In the genomic region with DNA sequence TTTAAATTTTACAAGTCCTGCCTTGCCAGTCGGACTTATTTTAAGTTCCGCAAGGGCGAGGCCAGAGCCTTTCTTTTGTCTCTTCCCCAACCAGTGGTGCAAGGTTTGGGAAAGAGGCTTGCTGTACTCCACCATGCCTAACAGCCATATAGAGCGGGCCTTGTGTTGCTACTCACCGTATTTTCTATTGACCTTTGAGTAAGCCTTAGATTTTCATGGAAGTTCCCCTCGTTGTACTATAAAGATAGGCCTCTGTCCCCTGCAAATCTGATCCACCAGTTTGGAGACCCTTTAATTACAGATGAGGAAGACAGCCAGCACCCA, we compare ENCODE assay signal across 8 mouse cellular contexts. TPM values are rescaled to one million over a fixed set of nuclear protein-coding genes. Genes with fewer than 3 reads are reported as not detected.
DNase-seq lines count a peak whose midpoint lies in the region; ATAC-seq lines count a peak whose summit lies in the region.

No protein-coding gene starts in this region.

- peaks cover 20% of the 10 kb centered on the region for H3K36me3 ChIP-seq in heart, embryonic 14.5 days (ENCODE audit: control insufficient read depth, insufficient read depth, low read length)
- peaks cover 6% of the 10 kb centered on the region; the same call in 1 of the 2 replicates for H3K36me3 ChIP-seq in stomach, embryonic 16.5 days (ENCODE audit: control insufficient read depth, insufficient read depth, low read length)

- peaks cover 3 to 23% of the 10 kb centered on the region in 2 experiments for H3K4me1 ChIP-seq in heart, embryonic 14.5 days (ENCODE audit: control insufficient read depth in 2 of 2, insufficient read depth in 2 of 2, low read length in 2 of 2)
- peaks cover 12% of the 10 kb centered on the region; the same call in 1 of the 2 replicates for H3K4me1 ChIP-seq in stomach, embryonic 16.5 days (ENCODE audit: control insufficient read depth, insufficient read depth, low read length)

- no peaks in the 10 kb centered on the region for H3K27me3 ChIP-seq in heart, embryonic 14.5 days (ENCODE audit: control insufficient read depth, insufficient read depth, low read length)
- H3K27me3 ChIP-seq in stomach, embryonic 16.5 days (ENCODE audit: control insufficient read depth, insufficient read depth, low read length) = no peaks in the 10 kb centered on the region

- DNase-seq in heart, adult 11 months = peak; percentile 92
- no peak for DNase-seq in heart, adult 8-10 months (ENCODE audit: low spot score)
- DNase-seq in cerebellum, postnatal 14 days = peak; percentile 40 to 57
- peak; percentile 47 for DNase-seq in kidney, postnatal 14 days
- peak; percentile 38 for DNase-seq in mesoderm, embryonic 11.5 days (ENCODE audit: low read depth, low spot score)

- H3K27ac ChIP-seq in heart, embryonic 14.5 days (replicated peaks in 1 of 2; ENCODE audit: control insufficient read depth in 1 of 2, insufficient read depth in 1 of 2, low read depth in 2 of 2, low read length in 2 of 2) = peak overlapping the region; percentile 99
- peak overlapping the region; percentile 100 for H3K27ac ChIP-seq in stomach, embryonic 16.5 days (ENCODE audit: low read length)

- H3K9me3 ChIP-seq in heart, embryonic 14.5 days (ENCODE audit: control insufficient read depth, low read length) = no peaks in the 10 kb centered on the region
- H3K9me3 ChIP-seq in stomach, embryonic 16.5 days (replicated peaks; ENCODE audit: control insufficient read depth, low read length) = no peaks in the 10 kb centered on the region

- peak overlapping the region; percentile 70 to 99 for H3K4me3 ChIP-seq in heart, embryonic 14.5 days (ENCODE audit: control insufficient read depth in 1 of 2, insufficient read depth in 1 of 2, low read depth in 1 of 2, low read length in 2 of 2)
- peak overlapping the region; percentile 98 for H3K4me3 ChIP-seq in stomach, embryonic 16.5 days (replicated peaks; ENCODE audit: low read length)

- 11% methylated on average over 6 of the region's 6 CpGs for WGBS in heart, embryonic 14.5 days
- 8% methylated on average over 6 of the region's 6 CpGs for WGBS in stomach, embryonic 16.5 days

- H3K9ac ChIP-seq in heart, embryonic 14.5 days (ENCODE audit: low read length) = peak overlapping the region; percentile 100
- peak overlapping the region; percentile 94 for H3K9ac ChIP-seq in stomach, embryonic 16.5 days (ENCODE audit: low read length)

- H3K4me2 ChIP-seq in heart, embryonic 14.5 days (ENCODE audit: low read length) = peak overlapping the region; percentile 70
- peak overlapping the region; percentile 73 for H3K4me2 ChIP-seq in stomach, embryonic 16.5 days (ENCODE audit: low read depth, low read length)

- no peak for ATAC-seq in heart, embryonic 14.5 days (ENCODE audit: insufficient number of reproducible peaks, insufficient read depth, low FRiP score, low read depth)
- ATAC-seq in stomach, embryonic 16.5 days (ENCODE audit: insufficient read depth, low FRiP score) = no peak
- ATAC-seq in megakaryocyte progenitor cell, adult 5-6 weeks (replicated peaks; ENCODE audit: poor library complexity) = no peak

RNA-seq across cellular contexts. Expression of a gene that starts 0.7 kb away (rescaled TPM):
- total RNA-seq in heart, adult 8-10 months (2022) = 100 to 1,000 TPM; 147 to 166 (median 155) TPM
- polyA plus RNA-seq in heart, embryonic 14.5 days (2014; fragmentation: Nextera tagmentation; extraction: Ambion mirVana) = 294 and 316 TPM in 2 replicates
- 110 and 162 TPM in 2 replicates for polyA plus RNA-seq in stomach, embryonic 16.5 days (2015; fragmentation: Nextera tagmentation; extraction: Ambion mirVana)
- total RNA-seq in megakaryocyte progenitor cell, adult 5-6 weeks (2015) = 640 and 703 TPM in 2 replicates
- 490 and 622 TPM in 2 replicates for total RNA-seq in megakaryocyte progenitor cell, adult 5-6 weeks (2017)

RNA-seq across cellular contexts. Expression of a gene that starts 19.4 kb away (rescaled TPM):
- total RNA-seq in heart, adult 8-10 months (2022) = 100 to 1,000 TPM in 2 of 4 experiments, 10 to 100 TPM in 2; 90.6 to 125 (median 103) TPM
- 268 and 299 TPM in 2 replicates for polyA plus RNA-seq in heart, embryonic 14.5 days (2014; fragmentation: Nextera tagmentation; extraction: Ambion mirVana)
- polyA plus RNA-seq in stomach, embryonic 16.5 days (2015; fragmentation: Nextera tagmentation; extraction: Ambion mirVana) = 107 and 139 TPM in 2 replicates
- 153 and 181 TPM in 2 replicates for total RNA-seq in megakaryocyte progenitor cell, adult 5-6 weeks (2015)
- 153 and 163 TPM in 2 replicates for total RNA-seq in megakaryocyte progenitor cell, adult 5-6 weeks (2017)
